Mouse (Mus musculus): Measurements from ENCODE around the gene Jaml.

The Jaml gene

GRCm38 (mm10) chr9:45122209-45122761 lies 43.3 kb downstream of the Jaml start:
- peak; percentile 70 to 71 for DNase-seq

- DNase-seq: no peak
Measured at GRCm38 (mm10) chr9:45125211-45125610, 46.2 kb downstream of the Jaml start.

GRCm38 (mm10) chr9:45126941-45127340 lies 48.0 kb downstream of the Jaml start:
- no peak for DNase-seq

GRCm38 (mm10) chr9:45130119-45130518 lies 51.1 kb downstream of the Jaml start:
- no peak for DNase-seq

GRCm38 (mm10) chr9:45133484-45134310 lies 54.7 kb downstream of the Jaml start:
- peak; percentile 43 to 58 for DNase-seq

- no peak for DNase-seq
Measured at GRCm38 (mm10) chr9:45136442-45137169, 57.6 kb downstream of the Jaml start.

GRCm38 (mm10) chr9:45138191-45139032 lies 59.4 kb downstream of the Jaml start, which contains the start of gene Scn4b:
Scn4b (plus strand) TSS chr9:45138395.
- DNase-seq: no peak

GRCm38 (mm10) chr9:45139082-45139481 lies 60.1 kb downstream of the Jaml start:
- no peak for DNase-seq

GRCm38 (mm10) chr9:45140945-45141344 lies 62.0 kb downstream of the Jaml start:
- no peak for DNase-seq

- no peak for DNase-seq
Measured at GRCm38 (mm10) chr9:45142686-45143085, 63.7 kb downstream of the Jaml start.

GRCm38 (mm10) chr9:45145533-45146266 lies 66.7 kb downstream of the Jaml start:
- no peak for DNase-seq

GRCm38 (mm10) chr9:45146267-45146597 lies 67.2 kb downstream of the Jaml start:
- DNase-seq: peak; percentile 41 to 50

GRCm38 (mm10) chr9:45150933-45151332 lies 72.0 kb downstream of the Jaml start:
- no peak for DNase-seq

- DNase-seq: no peak
Measured at GRCm38 (mm10) chr9:45153361-45153760, 74.4 kb downstream of the Jaml start.
